Mouse (Mus musculus): ENCODE data around the gene Slc5a6. TPM values are rescaled to one million over a fixed set of nuclear protein-coding genes. Genes with fewer than 3 reads are reported as not detected.

Gene Slc5a6
- polyA plus RNA-seq, 1 experiment from 2014 or later: 8.6 TPM

Other genes with a start within 250 kb of the Slc5a6 start
- gene Mapre3, start 234.3 kb downstream of the Slc5a6 start, polyA plus RNA-seq (2014; fragmentation: Nextera tagmentation; extraction: Ambion mirVana): 16.8 and 18.0 TPM in 2 replicates
- 49.3 and 50.9 TPM in 2 replicates for gene Tmem214, start 180.9 kb downstream of the Slc5a6 start, polyA plus RNA-seq (2014; fragmentation: Nextera tagmentation; extraction: Ambion mirVana)
- 33.0 and 35.7 TPM in 2 replicates for gene Agbl5, start 160.2 kb downstream of the Slc5a6 start, polyA plus RNA-seq (2014; fragmentation: Nextera tagmentation; extraction: Ambion mirVana)
- 384 and 395 TPM in 2 replicates for gene Ost4, start 141.1 kb downstream of the Slc5a6 start, polyA plus RNA-seq (2014; fragmentation: Nextera tagmentation; extraction: Ambion mirVana)
- gene Emilin1, start 135.5 kb downstream of the Slc5a6 start, polyA plus RNA-seq (2014; fragmentation: Nextera tagmentation; extraction: Ambion mirVana): 117 and 122 TPM in 2 replicates
- 5.4 and 7.9 TPM in 2 replicates for gene Khk, start 127.5 kb downstream of the Slc5a6 start, polyA plus RNA-seq (2014; fragmentation: Nextera tagmentation; extraction: Ambion mirVana)
- gene Cgref1, start 103.3 kb downstream of the Slc5a6 start, polyA plus RNA-seq (2014; fragmentation: Nextera tagmentation; extraction: Ambion mirVana): 2.2 and 2.7 TPM in 2 replicates
- gene Preb, start 88.6 kb downstream of the Slc5a6 start, polyA plus RNA-seq (2014; fragmentation: Nextera tagmentation; extraction: Ambion mirVana): 96.5 and 101 TPM in 2 replicates
- not detected in 2 replicates for gene Tcf23, start 80.3 kb downstream of the Slc5a6 start, polyA plus RNA-seq (2014; fragmentation: Nextera tagmentation; extraction: Ambion mirVana)
- 75.0 and 83.9 TPM in 2 replicates for gene Atraid, start 612 bp downstream of the Slc5a6 start, polyA plus RNA-seq (2014; fragmentation: Nextera tagmentation; extraction: Ambion mirVana)
- gene Cad, start 5.9 kb upstream of the Slc5a6 start, polyA plus RNA-seq (2014; fragmentation: Nextera tagmentation; extraction: Ambion mirVana): 33.7 and 36.1 TPM in 2 replicates
- gene Dnajc5g, start 57.4 kb upstream of the Slc5a6 start, polyA plus RNA-seq (2014; fragmentation: Nextera tagmentation; extraction: Ambion mirVana): not detected in 2 replicates
- 0.20 TPM in 1 of 2 replicates, not detected in the other for gene Slc30a3, start 59.3 kb upstream of the Slc5a6 start, polyA plus RNA-seq (2014; fragmentation: Nextera tagmentation; extraction: Ambion mirVana)
- gene Trim54, start 67.8 kb upstream of the Slc5a6 start, polyA plus RNA-seq (2014; fragmentation: Nextera tagmentation; extraction: Ambion mirVana): 0.30 and 0.65 TPM in 2 replicates
- not detected in 2 replicates for gene Ucn, start 89.9 kb upstream of the Slc5a6 start, polyA plus RNA-seq (2014; fragmentation: Nextera tagmentation; extraction: Ambion mirVana)
- gene Mpv17, start 105.3 kb upstream of the Slc5a6 start, polyA plus RNA-seq (2014; fragmentation: Nextera tagmentation; extraction: Ambion mirVana): 55.6 and 56.6 TPM in 2 replicates
- gene Gm29609, start 131.0 kb upstream of the Slc5a6 start, polyA plus RNA-seq (2014; fragmentation: Nextera tagmentation; extraction: Ambion mirVana): 1.1 and 1.8 TPM in 2 replicates
- gene Gtf3c2, start 131.2 kb upstream of the Slc5a6 start, polyA plus RNA-seq (2014; fragmentation: Nextera tagmentation; extraction: Ambion mirVana): 89.2 and 104 TPM in 2 replicates
- gene Snx17, start 144.3 kb upstream of the Slc5a6 start, polyA plus RNA-seq (2014; fragmentation: Nextera tagmentation; extraction: Ambion mirVana): 138 and 144 TPM in 2 replicates
- 71.9 and 73.0 TPM in 2 replicates for gene Eif2b4, start 144.5 kb upstream of the Slc5a6 start, polyA plus RNA-seq (2014; fragmentation: Nextera tagmentation; extraction: Ambion mirVana)
- gene Zfp513, start 153.4 kb upstream of the Slc5a6 start, polyA plus RNA-seq (2014; fragmentation: Nextera tagmentation; extraction: Ambion mirVana): 5.5 and 6.2 TPM in 2 replicates
- 154 and 159 TPM in 2 replicates for gene Ppm1g, start 171.8 kb upstream of the Slc5a6 start, polyA plus RNA-seq (2014; fragmentation: Nextera tagmentation; extraction: Ambion mirVana)
- 119 and 124 TPM in 2 replicates for gene Nrbp1, start 191.9 kb upstream of the Slc5a6 start, polyA plus RNA-seq (2014; fragmentation: Nextera tagmentation; extraction: Ambion mirVana)
- gene Gm9970, start 192.3 kb upstream of the Slc5a6 start, polyA plus RNA-seq (2014; fragmentation: Nextera tagmentation; extraction: Ambion mirVana): 0.38 and 0.49 TPM in 2 replicates
- gene Krtcap3, start 202.8 kb upstream of the Slc5a6 start, polyA plus RNA-seq (2014; fragmentation: Nextera tagmentation; extraction: Ambion mirVana): 23.3 and 24.9 TPM in 2 replicates
- 45.7 and 51.3 TPM in 2 replicates for gene Ift172, start 242.2 kb upstream of the Slc5a6 start, polyA plus RNA-seq (2014; fragmentation: Nextera tagmentation; extraction: Ambion mirVana)
- 64.3 and 79.4 TPM in 2 replicates for gene Fndc4, start 247.2 kb upstream of the Slc5a6 start, polyA plus RNA-seq (2014; fragmentation: Nextera tagmentation; extraction: Ambion mirVana)
- 0.16 TPM in 1 of 2 replicates, not detected in the other for gene Gckr, start 248.5 kb upstream of the Slc5a6 start, polyA plus RNA-seq (2014; fragmentation: Nextera tagmentation; extraction: Ambion mirVana)

Measured in limb, embryonic 11.5 days (tissue).